Mouse (Mus musculus): ENCODE measurements around the gene Gm20683. TPM values are rescaled to one million over a fixed set of nuclear protein-coding genes. Genes with fewer than 3 reads are reported as not detected.
A peak's percentile ranks its signal among the peaks of the same experiment; 100 is the strongest.

Gene Gm20683
- total and polyA plus RNA-seq, 2 experiments from 2014 or later = 11.9 to 25.8 TPM

GRCm38 (mm10) chr17:25795609-25796092, 45.9 kb downstream of the Gm20683 start, which contains the start of gene AC134908.4:
AC134908.4 (minus strand) TSS chr17:25795659.
- DNase-seq (ENCODE audit: low spot score) (peak; percentile 80), ATAC-seq (ENCODE audit: low FRiP score) (peak; percentile 31)
- peak within 1 kb of the TSS; percentile 51 for H3K4me3 ChIP-seq (ENCODE audit: low read depth, low read length)
- peak within 1 kb of the TSS; percentile 65 for H3K27ac ChIP-seq (ENCODE audit: low read depth, low read length)
- H3K9ac ChIP-seq (replicated peaks; ENCODE audit: low read length, poor library complexity, severe bottlenecking) = 0 out of 2 replicates have a peak within 1 kb of the TSS, but pooled peaks have one; percentile 29
- no peaks in the 10 kb centered on the region for H3K9me3 ChIP-seq (ENCODE audit: low read length)
- H3K4me2 ChIP-seq (ENCODE audit: low read depth, low read length, poor library complexity, severe bottlenecking) = peak within 1 kb of the TSS; percentile 79
- 9% methylated on average over 6 of the region's 6 CpGs for WGBS
- peaks cover 13% of the 10 kb centered on the region; the same call in 1 of the 2 replicates for H3K4me1 ChIP-seq (ENCODE audit: insufficient read depth, low read length)
- H3K36me3 ChIP-seq (ENCODE audit: insufficient read depth, low read length) = no peaks in the 10 kb centered on the region
- no peak for TF ChIP-seq CTCF (IDR thresholded peaks at IDR 0.05)
- H3K27me3 ChIP-seq (ENCODE audit: insufficient read depth, low read length) = peaks cover 11% of the 10 kb centered on the region; the same call in 1 of the 2 replicates

GRCm38 (mm10) chr17:25794998-25795397, 46.6 kb downstream of the Gm20683 start:
- no peak for ATAC-seq (ENCODE audit: low FRiP score)

GRCm38 (mm10) chr17:25794197-25794596, 47.4 kb downstream of the Gm20683 start:
- Histone ChIP-seq H3K4me3 (ENCODE audit: low read depth, low read length) (no peak overlapping the region), H3K4me1 (ENCODE audit: insufficient read depth, low read length) (peaks cover 16% of the 10 kb centered on the region; the same call in 1 of the 2 replicates), H3K36me3 (ENCODE audit: insufficient read depth, low read length) (0 out of 2 replicates have a peak, but pooled peaks cover 6% of the 10 kb centered on the region), H3K9ac (replicated peaks; ENCODE audit: low read length, poor library complexity, severe bottlenecking) (no peak overlapping the region), H3K4me2 (ENCODE audit: low read depth, low read length, poor library complexity, severe bottlenecking) (peak overlapping the region; percentile 79; the same call in 1 of the 2 replicates), H3K9me3 (ENCODE audit: low read length) (no peaks in the 10 kb centered on the region), H3K27me3 (ENCODE audit: insufficient read depth, low read length) (peaks cover 11% of the 10 kb centered on the region; the same call in 1 of the 2 replicates), H3K27ac (ENCODE audit: low read depth, low read length) (no peak overlapping the region)
- DNase-seq (ENCODE audit: low spot score) (peak; percentile 52), ATAC-seq (ENCODE audit: low FRiP score) (no peak)
- 17% methylated on average over 13 of the region's 13 CpGs for WGBS
- TF ChIP-seq CTCF (IDR thresholded peaks at IDR 0.05) = no peak

More at GRCm38 (mm10) chr17:25794998-25795397, 46.6 kb downstream of the Gm20683 start:
- TF ChIP-seq CTCF (IDR thresholded peaks at IDR 0.05) = no peak
- Histone ChIP-seq H3K4me1 (ENCODE audit: insufficient read depth, low read length) (peaks cover 16% of the 10 kb centered on the region; the same call in 1 of the 2 replicates), H3K4me3 (ENCODE audit: low read depth, low read length) (no peak overlapping the region), H3K9me3 (ENCODE audit: low read length) (no peaks in the 10 kb centered on the region), H3K9ac (replicated peaks; ENCODE audit: low read length, poor library complexity, severe bottlenecking) (no peak overlapping the region), H3K27ac (ENCODE audit: low read depth, low read length) (peak overlapping the region; percentile 65), H3K4me2 (ENCODE audit: low read depth, low read length, poor library complexity, severe bottlenecking) (peak overlapping the region; percentile 79), H3K36me3 (ENCODE audit: insufficient read depth, low read length) (no peaks in the 10 kb centered on the region), H3K27me3 (ENCODE audit: insufficient read depth, low read length) (peaks cover 11% of the 10 kb centered on the region; the same call in 1 of the 2 replicates)
- WGBS = 42% methylated on average over 17 of the region's 17 CpGs
- DNase-seq (ENCODE audit: low spot score) = no peak

- under 1% methylated on average over 14 of the region's 14 CpGs for WGBS
- no peak for TF ChIP-seq CTCF (IDR thresholded peaks at IDR 0.05)
- H3K4me1 ChIP-seq (ENCODE audit: insufficient read depth, low read length) = peaks cover 16% of the 10 kb centered on the region; the same call in 1 of the 2 replicates
- H3K9me3 ChIP-seq (ENCODE audit: low read length) = no peaks in the 10 kb centered on the region
- H3K4me3 ChIP-seq (ENCODE audit: low read depth, low read length) = peak within 1 kb of the TSS; percentile 84
- ATAC-seq (ENCODE audit: low FRiP score) (peak; percentile 67), DNase-seq (ENCODE audit: low spot score) (peak; percentile 81)
- H3K9ac ChIP-seq (replicated peaks; ENCODE audit: low read length, poor library complexity, severe bottlenecking) = peak within 1 kb of the TSS; percentile 79
- peak within 1 kb of the TSS; percentile 87 for H3K4me2 ChIP-seq (ENCODE audit: low read depth, low read length, poor library complexity, severe bottlenecking)
- H3K36me3 ChIP-seq (ENCODE audit: insufficient read depth, low read length) = peaks cover 10% of the 10 kb centered on the region; the same call in 1 of the 2 replicates
- peaks cover 11% of the 10 kb centered on the region; the same call in 1 of the 2 replicates for H3K27me3 ChIP-seq (ENCODE audit: insufficient read depth, low read length)
- H3K27ac ChIP-seq (ENCODE audit: low read depth, low read length) = peak within 1 kb of the TSS; percentile 90
Observed at GRCm38 (mm10) chr17:25792615-25793014, 48.9 kb downstream of the Gm20683 start, which contains the start of gene Fam173a. Fam173a (minus strand) TSS chr17:25792901.

GRCm38 (mm10) chr17:25791843-25792527, 49.6 kb downstream of the Gm20683 start:
- WGBS = under 1% methylated on average over 44 of the region's 45 CpGs
- Histone ChIP-seq H3K27me3 (ENCODE audit: insufficient read depth, low read length) (0 out of 2 replicates have a peak, but pooled peaks cover 6% of the 10 kb centered on the region), H3K36me3 (ENCODE audit: insufficient read depth, low read length) (peaks cover 15% of the 10 kb centered on the region; the same call in 1 of the 2 replicates), H3K27ac (ENCODE audit: low read depth, low read length) (peak overlapping the region; percentile 90), H3K4me1 (ENCODE audit: insufficient read depth, low read length) (peaks cover 16% of the 10 kb centered on the region; the same call in 1 of the 2 replicates), H3K9ac (replicated peaks; ENCODE audit: low read length, poor library complexity, severe bottlenecking) (peak overlapping the region; percentile 79), H3K9me3 (ENCODE audit: low read length) (no peaks in the 10 kb centered on the region), H3K4me2 (ENCODE audit: low read depth, low read length, poor library complexity, severe bottlenecking) (peak overlapping the region; percentile 87), H3K4me3 (ENCODE audit: low read depth, low read length) (peak overlapping the region; percentile 84)
- peak; percentile 78 for ATAC-seq (ENCODE audit: low FRiP score)
- TF ChIP-seq CTCF (IDR thresholded peaks at IDR 0.05) = no peak
- peak; percentile 86 for DNase-seq (ENCODE audit: low spot score)

Measured in midbrain, postnatal 0 days (tissue).